In genomic region chr16:92327911-92328310, GRCm38 (mm10) we compare ENCODE assay signal across 14 mouse cellular contexts. TPM values are rescaled to one million over a fixed set of nuclear protein-coding genes. Genes with fewer than 3 reads are reported as not detected.
"Had no signal": no experiment of that assay in that cellular context is flagged by ENCODE, and none has a peak within 500 bp of the region (broad histone marks: within the 10 kb centered on the region; RNA-seq: fewer than 3 reads in every experiment).

No protein-coding gene starts in this region.

- H3K4me2 ChIP-seq: liver, embryonic 11.5 days; liver, embryonic 15.5 days; lung, embryonic 14.5 days; midbrain, embryonic 15.5 days; neural tube, embryonic 12.5 days had no signal

- H3K27me3 ChIP-seq: liver, embryonic 15.5 days; midbrain, embryonic 15.5 days; neural tube, embryonic 12.5 days had no signal

- DNase-seq: kidney, postnatal 14 days; lung, embryonic 14.5 days; lung, postnatal 10 days; lung, postnatal 4 days; thymus, postnatal 4 days had no signal

- H3K9me3 ChIP-seq: limb, embryonic 10.5 days; liver, embryonic 15.5 days; midbrain, embryonic 10.5 days; midbrain, embryonic 15.5 days; neural tube, embryonic 12.5 days had no signal

- ATAC-seq: midbrain, embryonic 15.5 days had no signal

- H3K4me1 ChIP-seq: liver, embryonic 15.5 days had no signal

- H3K4me3 ChIP-seq: left cerebral cortex, adult 2 months; limb, embryonic 10.5 days; liver, embryonic 15.5 days; midbrain, embryonic 10.5 days; midbrain, embryonic 15.5 days; neural tube, embryonic 12.5 days had no signal

- H3K9ac ChIP-seq: liver, embryonic 15.5 days; lung, embryonic 14.5 days; midbrain, embryonic 15.5 days; neural tube, embryonic 12.5 days had no signal

- H3K27ac ChIP-seq: left cerebral cortex, adult 2 months; limb, embryonic 10.5 days; liver, embryonic 15.5 days; midbrain, embryonic 10.5 days; midbrain, embryonic 15.5 days; neural tube, embryonic 12.5 days had no signal

- H3K36me3 ChIP-seq: limb, embryonic 10.5 days; liver, embryonic 15.5 days; midbrain, embryonic 10.5 days; midbrain, embryonic 15.5 days; neural tube, embryonic 12.5 days had no signal

RNA-seq across cellular contexts. Expression of gene Fam243, which starts 6.7 kb away (rescaled TPM):
- polyA plus RNA-seq: large intestine, adult 2 months; limb, embryonic 10.5 days; limb, embryonic 14.5 days; liver, embryonic 11.5 days; liver, embryonic 15.5 days; lung, embryonic 14.5 days; neural tube, embryonic 12.5 days had no signal

RNA-seq across cellular contexts. Expression of gene Kcne1, which starts 31.4 kb away (rescaled TPM):
- polyA plus RNA-seq: large intestine, adult 2 months; liver, embryonic 11.5 days; liver, embryonic 15.5 days; midbrain, embryonic 15.5 days; neural tube, embryonic 12.5 days had no signal

RNA-seq across cellular contexts. Expression of gene Kcne2, which starts 35.7 kb away (rescaled TPM):
- polyA plus RNA-seq: large intestine, adult 2 months; limb, embryonic 10.5 days; liver, embryonic 15.5 days had no signal
